Mouse (Mus musculus): ENCODE data around the gene Pecr. TPM values are rescaled to one million over a fixed set of nuclear protein-coding genes. Genes with fewer than 3 reads are reported as not detected.

The Pecr gene
- polyA plus RNA-seq, 1 experiment from 2014 or later = 10.6 TPM

- Histone ChIP-seq H3K4me1 (ENCODE audit: control insufficient read depth, insufficient read depth, low read depth, low read length) (peaks cover 7% of the 10 kb centered on the region; the same call in 1 of the 2 replicates), H3K9ac (ENCODE audit: low read depth, low read length) (no peak overlapping the region), H3K9me3 (ENCODE audit: control insufficient read depth, low read length) (no peaks in the 10 kb centered on the region), H3K36me3 (ENCODE audit: control insufficient read depth, insufficient read depth, low read length) (peaks cover 6% of the 10 kb centered on the region; the same call in 1 of the 2 replicates), H3K27ac (ENCODE audit: low read depth, low read length) (no peak overlapping the region), H3K4me2 (ENCODE audit: low read length) (no peak overlapping the region), H3K27me3 (replicated peaks; ENCODE audit: control insufficient read depth, insufficient read depth, low read length) (no peaks in the 10 kb centered on the region), H3K4me3 (ENCODE audit: low read length) (no peak overlapping the region)
- WGBS = 98% methylated on average over 4 of the region's 4 CpGs
- no peak for ATAC-seq
Measured at GRCm38 (mm10) chr1:72291421-72291820, 7.3 kb upstream of the Pecr start.

DNA sequence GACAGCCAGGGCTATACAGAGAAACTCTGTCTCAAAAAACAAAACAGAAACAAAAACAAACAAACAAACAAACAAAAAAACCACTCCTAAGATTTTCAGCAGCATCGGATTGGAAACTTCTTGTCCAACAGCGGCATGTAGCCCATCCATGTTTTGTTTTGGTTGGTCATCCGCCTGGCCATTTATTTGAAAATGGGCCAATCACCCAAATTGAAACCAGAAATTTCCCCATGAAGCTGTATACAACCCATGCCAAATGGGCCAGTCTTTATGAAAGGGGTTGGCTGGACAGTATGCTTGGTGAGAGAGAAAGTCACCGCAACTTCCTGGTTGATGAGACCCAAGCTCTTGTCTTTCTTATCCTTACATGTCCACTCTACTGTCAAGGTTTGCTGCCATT is 6.8 kb upstream of the Pecr start:
- Histone ChIP-seq H3K9me3 (ENCODE audit: control insufficient read depth, low read length) (no peaks in the 10 kb centered on the region), H3K27ac (ENCODE audit: low read depth, low read length) (no peak overlapping the region), H3K27me3 (replicated peaks; ENCODE audit: control insufficient read depth, insufficient read depth, low read length) (no peaks in the 10 kb centered on the region), H3K4me3 (ENCODE audit: low read length) (no peak overlapping the region), H3K4me1 (ENCODE audit: control insufficient read depth, insufficient read depth, low read depth, low read length) (peaks cover 10% of the 10 kb centered on the region), H3K9ac (ENCODE audit: low read depth, low read length) (no peak overlapping the region), H3K36me3 (ENCODE audit: control insufficient read depth, insufficient read depth, low read length) (peaks cover 6% of the 10 kb centered on the region; the same call in 1 of the 2 replicates), H3K4me2 (ENCODE audit: low read length) (no peak overlapping the region)
- no peak for ATAC-seq
- 94% methylated on average over 4 of the region's 4 CpGs for WGBS

- 89% methylated on average over 4 of the region's 4 CpGs for WGBS
- Histone ChIP-seq H3K4me1 (ENCODE audit: control insufficient read depth, insufficient read depth, low read depth, low read length) (peaks cover 11% of the 10 kb centered on the region), H3K4me2 (ENCODE audit: low read length) (no peak overlapping the region), H3K9me3 (ENCODE audit: control insufficient read depth, low read length) (no peaks in the 10 kb centered on the region), H3K27me3 (replicated peaks; ENCODE audit: control insufficient read depth, insufficient read depth, low read length) (no peaks in the 10 kb centered on the region), H3K36me3 (ENCODE audit: control insufficient read depth, insufficient read depth, low read length) (peaks cover 6% of the 10 kb centered on the region; the same call in 1 of the 2 replicates), H3K4me3 (ENCODE audit: low read length) (no peak overlapping the region), H3K9ac (ENCODE audit: low read depth, low read length) (no peak overlapping the region), H3K27ac (ENCODE audit: low read depth, low read length) (no peak overlapping the region)
- ATAC-seq = no peak
Measured at GRCm38 (mm10) chr1:72288527-72289150, 4.5 kb upstream of the Pecr start.

- Histone ChIP-seq H3K27ac (ENCODE audit: low read depth, low read length) (no peak overlapping the region), H3K9me3 (ENCODE audit: control insufficient read depth, low read length) (no peaks in the 10 kb centered on the region), H3K27me3 (replicated peaks; ENCODE audit: control insufficient read depth, insufficient read depth, low read length) (no peaks in the 10 kb centered on the region), H3K9ac (ENCODE audit: low read depth, low read length) (no peak overlapping the region), H3K36me3 (ENCODE audit: control insufficient read depth, insufficient read depth, low read length) (peaks cover 6% of the 10 kb centered on the region; the same call in 1 of the 2 replicates), H3K4me3 (ENCODE audit: low read length) (no peak overlapping the region), H3K4me2 (ENCODE audit: low read length) (no peak overlapping the region), H3K4me1 (ENCODE audit: control insufficient read depth, insufficient read depth, low read depth, low read length) (peaks cover 11% of the 10 kb centered on the region)
- 89% methylated on average over 4 of the region's 4 CpGs for WGBS
- ATAC-seq = no peak
Measured at GRCm38 (mm10) chr1:72287893-72288292, 3.8 kb upstream of the Pecr start.

DNA sequence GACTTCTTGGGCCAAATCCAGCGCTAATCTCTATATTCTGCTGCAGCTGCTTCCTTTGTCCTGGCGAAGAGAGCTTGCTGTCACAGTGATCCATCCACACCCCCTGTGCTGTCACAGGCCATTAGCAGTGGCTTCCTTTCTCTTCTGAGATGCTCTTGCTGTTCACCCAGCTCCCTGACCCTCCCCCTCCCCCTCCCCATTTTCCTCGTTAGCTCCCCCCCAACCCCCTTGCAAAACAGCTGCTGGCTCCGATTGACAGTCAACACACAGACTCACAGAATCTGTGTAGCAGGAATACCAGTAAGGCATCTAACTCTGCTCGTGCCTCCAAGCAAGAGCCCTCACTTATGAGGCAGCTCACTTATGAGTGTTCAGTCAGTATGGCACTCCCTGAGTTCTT is 2.8 kb upstream of the Pecr start:
- H3K27me3 ChIP-seq (replicated peaks; ENCODE audit: control insufficient read depth, insufficient read depth, low read length) = no peaks in the 10 kb centered on the region
- H3K9ac ChIP-seq (ENCODE audit: low read depth, low read length) = 0 out of 2 replicates have a peak overlapping the region, but pooled peaks have one; percentile 1
- 9% methylated on average over 5 of the region's 5 CpGs for WGBS
- no peak overlapping the region for H3K4me3 ChIP-seq (ENCODE audit: low read length)
- H3K4me2 ChIP-seq (ENCODE audit: low read length) = peak overlapping the region; percentile 87
- H3K4me1 ChIP-seq (ENCODE audit: control insufficient read depth, insufficient read depth, low read depth, low read length) = peaks cover 11% of the 10 kb centered on the region
- peak overlapping the region; percentile 48 for H3K27ac ChIP-seq (ENCODE audit: low read depth, low read length)
- H3K9me3 ChIP-seq (ENCODE audit: control insufficient read depth, low read length) = no peaks in the 10 kb centered on the region
- ATAC-seq = no peak; the same call in 1 of the 2 replicates
- H3K36me3 ChIP-seq (ENCODE audit: control insufficient read depth, insufficient read depth, low read length) = peaks cover 6% of the 10 kb centered on the region; the same call in 1 of the 2 replicates

- H3K27ac ChIP-seq (ENCODE audit: low read depth, low read length) = peak overlapping the region; percentile 68
- H3K4me1 ChIP-seq (ENCODE audit: control insufficient read depth, insufficient read depth, low read depth, low read length) = peaks cover 11% of the 10 kb centered on the region
- peaks cover 6% of the 10 kb centered on the region; the same call in 1 of the 2 replicates for H3K36me3 ChIP-seq (ENCODE audit: control insufficient read depth, insufficient read depth, low read length)
- peak overlapping the region; percentile 65 for H3K9ac ChIP-seq (ENCODE audit: low read depth, low read length)
- H3K4me3 ChIP-seq (ENCODE audit: low read length) = peak overlapping the region; percentile 62
- peak; percentile 67 for ATAC-seq
- WGBS = 2% methylated on average over 5 of the region's 5 CpGs
- H3K4me2 ChIP-seq (ENCODE audit: low read length) = peak overlapping the region; percentile 87
- H3K27me3 ChIP-seq (replicated peaks; ENCODE audit: control insufficient read depth, insufficient read depth, low read length) = no peaks in the 10 kb centered on the region
- no peaks in the 10 kb centered on the region for H3K9me3 ChIP-seq (ENCODE audit: control insufficient read depth, low read length)
Measured at GRCm38 (mm10) chr1:72284539-72284938, 425 bp upstream of the Pecr start.

- Histone ChIP-seq H3K9ac (ENCODE audit: low read depth, low read length) (no peak overlapping the region), H3K4me3 (ENCODE audit: low read length) (no peak overlapping the region), H3K4me1 (ENCODE audit: control insufficient read depth, insufficient read depth, low read depth, low read length) (peaks cover 11% of the 10 kb centered on the region), H3K27ac (ENCODE audit: low read depth, low read length) (no peak overlapping the region), H3K9me3 (ENCODE audit: control insufficient read depth, low read length) (no peaks in the 10 kb centered on the region), H3K27me3 (replicated peaks; ENCODE audit: control insufficient read depth, insufficient read depth, low read length) (no peaks in the 10 kb centered on the region), H3K4me2 (ENCODE audit: low read length) (no peak overlapping the region), H3K36me3 (ENCODE audit: control insufficient read depth, insufficient read depth, low read length) (no peaks in the 10 kb centered on the region)
- no peak for ATAC-seq
- 84% methylated on average over 1 of the region's 1 CpGs for WGBS
Measured at GRCm38 (mm10) chr1:72282604-72283003, 1.5 kb downstream of the Pecr start.

- H3K36me3 ChIP-seq (ENCODE audit: control insufficient read depth, insufficient read depth, low read length) = no peaks in the 10 kb centered on the region
Measured at GRCm38 (mm10) chr1:72278085-72278484, 6.0 kb downstream of the Pecr start.

GRCm38 (mm10) chr1:72263099-72263498 is 21.0 kb downstream of the Pecr start:
- ATAC-seq = no peak
- H3K9me3 ChIP-seq (ENCODE audit: control insufficient read depth, low read length) = no peaks in the 10 kb centered on the region
- 92% methylated on average over 3 of the region's 3 CpGs for whole genome bisulfite sequencing
- no peaks in the 10 kb centered on the region; the same call in 1 of the 2 replicates for H3K36me3 ChIP-seq (ENCODE audit: control insufficient read depth, insufficient read depth, low read length)
- H3K27me3 ChIP-seq (replicated peaks; ENCODE audit: control insufficient read depth, insufficient read depth, low read length) = no peaks in the 10 kb centered on the region
- no peak overlapping the region for H3K27ac ChIP-seq (ENCODE audit: low read depth, low read length)
- H3K9ac ChIP-seq (ENCODE audit: low read depth, low read length) = no peak overlapping the region
- H3K4me1 ChIP-seq (ENCODE audit: control insufficient read depth, insufficient read depth, low read depth, low read length) = no peaks in the 10 kb centered on the region
- no peak overlapping the region for H3K4me2 ChIP-seq (ENCODE audit: low read length)
- H3K4me3 ChIP-seq (ENCODE audit: low read length) = no peak overlapping the region

More at GRCm38 (mm10) chr1:72278085-72278484, 6.0 kb downstream of the Pecr start:
- Histone ChIP-seq H3K9ac (ENCODE audit: low read depth, low read length) (no peak overlapping the region), H3K27ac (ENCODE audit: low read depth, low read length) (no peak overlapping the region), H3K4me3 (ENCODE audit: low read length) (no peak overlapping the region), H3K4me1 (ENCODE audit: control insufficient read depth, insufficient read depth, low read depth, low read length) (no peaks in the 10 kb centered on the region), H3K4me2 (ENCODE audit: low read length) (no peak overlapping the region), H3K27me3 (replicated peaks; ENCODE audit: control insufficient read depth, insufficient read depth, low read length) (no peaks in the 10 kb centered on the region), H3K9me3 (ENCODE audit: control insufficient read depth, low read length) (no peaks in the 10 kb centered on the region)
- no peak for ATAC-seq
- WGBS = 83% methylated on average over 3 of the region's 3 CpGs

All from hindbrain, embryonic 16.5 days (tissue).